Mouse (Mus musculus): ENCODE results near the gene Cmss1.

Gene Cmss1

DNA sequence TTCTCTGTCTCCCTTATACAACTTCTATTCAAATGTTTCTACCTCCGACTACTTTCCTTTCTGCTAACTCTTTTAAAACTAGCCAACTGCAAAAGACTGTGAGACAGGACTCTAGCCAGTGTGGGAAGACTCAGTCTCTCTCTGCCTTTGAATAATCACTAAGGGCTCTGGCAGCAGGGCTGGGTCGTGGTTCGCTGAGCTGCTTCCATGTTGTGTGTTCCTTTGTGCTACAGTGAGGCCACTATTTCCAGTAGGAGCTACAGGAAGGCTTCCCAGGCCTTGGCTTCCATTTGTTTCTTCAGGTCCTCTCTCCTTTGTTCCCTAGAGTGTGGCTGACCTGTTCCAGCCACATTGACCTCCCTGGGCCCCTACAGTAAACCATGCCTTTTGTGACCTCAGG is 260.4 kb downstream of the Cmss1 start:
- ATAC-seq (ENCODE audit: low TSS enrichment), result no peak

DNA sequence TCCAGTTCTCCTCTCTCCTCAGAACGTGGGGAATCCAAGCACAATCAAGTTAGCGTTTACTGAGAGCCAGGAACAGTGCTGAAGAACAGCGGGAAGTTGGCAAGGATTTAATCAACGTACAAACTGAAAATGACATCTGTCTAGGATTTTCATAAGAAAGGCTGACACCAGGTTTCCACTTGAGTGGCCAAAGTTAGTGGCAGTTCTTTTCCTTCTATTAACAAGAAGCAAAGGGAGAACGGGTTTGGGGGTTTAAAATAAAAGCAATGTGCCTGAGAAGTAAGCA is 266.1 kb downstream of the Cmss1 start:
- ATAC-seq (ENCODE audit: low TSS enrichment), result no peak

DNA sequence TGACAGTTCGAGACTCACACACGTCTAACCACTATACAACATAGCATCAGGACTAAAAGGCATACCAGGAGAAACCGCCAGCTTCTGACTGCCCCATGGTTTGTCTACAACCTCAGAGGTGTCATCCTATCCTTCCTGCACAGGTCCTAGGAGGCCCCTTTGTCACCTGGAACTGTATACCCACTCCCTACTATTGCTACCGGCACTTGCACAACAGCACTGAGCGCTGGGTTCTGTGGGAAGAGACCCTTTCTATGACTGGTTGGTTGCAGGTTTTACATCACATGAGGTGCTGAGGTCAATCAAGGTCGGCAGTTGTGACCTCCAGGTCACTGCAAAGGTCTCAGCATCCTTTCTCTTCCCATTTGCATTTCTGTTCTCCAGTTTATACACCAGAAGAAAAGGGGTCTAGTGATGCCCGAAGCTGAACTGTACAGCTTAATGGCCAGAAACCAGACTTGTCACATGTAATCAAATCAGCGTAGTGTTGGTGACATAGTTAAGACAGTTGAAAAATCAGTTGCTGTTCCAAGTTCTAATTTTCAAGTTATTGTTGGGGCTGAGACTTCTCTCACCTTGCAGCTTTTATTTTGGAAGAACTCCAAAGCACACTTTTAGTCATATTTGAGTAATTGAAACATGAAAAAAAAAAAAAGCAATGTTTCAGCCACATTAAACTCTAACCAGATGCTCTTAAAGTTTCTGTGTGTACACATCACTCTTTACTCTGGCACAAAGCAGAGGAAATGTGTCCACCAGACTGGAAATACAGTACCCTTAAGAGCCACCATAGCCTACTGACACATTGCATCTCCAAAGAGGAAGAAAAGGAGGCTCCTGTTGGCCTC is 266.7 kb downstream of the Cmss1 start:
- ATAC-seq (ENCODE audit: low TSS enrichment), result no peak

DNA sequence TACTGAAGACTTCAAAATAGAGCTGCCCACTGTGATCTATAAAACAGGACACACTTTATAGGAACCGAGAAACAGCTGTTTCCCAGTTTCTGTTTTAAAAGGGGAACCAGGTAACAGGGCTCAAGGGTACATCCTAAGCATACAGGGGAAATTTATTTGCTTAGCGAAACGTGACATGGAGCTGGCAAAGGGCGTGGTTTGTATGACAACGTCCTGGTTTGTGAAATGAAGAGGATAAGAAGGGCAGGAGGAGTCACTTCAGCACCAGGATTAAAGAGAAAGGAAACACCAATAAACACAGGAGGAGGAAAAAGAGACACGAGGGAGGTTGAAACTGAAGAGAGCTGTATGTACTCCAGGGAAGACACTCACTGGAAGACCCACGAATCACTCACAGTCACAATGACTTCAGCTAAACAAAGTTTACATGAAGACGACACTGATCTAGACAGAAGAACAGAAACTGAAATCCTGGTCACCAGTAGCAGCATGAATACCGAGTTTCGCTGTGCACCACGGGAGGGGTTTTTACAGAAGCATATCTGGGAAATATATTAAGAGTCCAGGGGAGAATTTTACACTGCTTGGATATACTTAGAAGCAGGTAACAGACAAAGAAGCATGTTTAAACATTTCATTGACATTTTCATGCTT is 269.8 kb downstream of the Cmss1 start:
- no peak for ATAC-seq (ENCODE audit: low TSS enrichment)

DNA sequence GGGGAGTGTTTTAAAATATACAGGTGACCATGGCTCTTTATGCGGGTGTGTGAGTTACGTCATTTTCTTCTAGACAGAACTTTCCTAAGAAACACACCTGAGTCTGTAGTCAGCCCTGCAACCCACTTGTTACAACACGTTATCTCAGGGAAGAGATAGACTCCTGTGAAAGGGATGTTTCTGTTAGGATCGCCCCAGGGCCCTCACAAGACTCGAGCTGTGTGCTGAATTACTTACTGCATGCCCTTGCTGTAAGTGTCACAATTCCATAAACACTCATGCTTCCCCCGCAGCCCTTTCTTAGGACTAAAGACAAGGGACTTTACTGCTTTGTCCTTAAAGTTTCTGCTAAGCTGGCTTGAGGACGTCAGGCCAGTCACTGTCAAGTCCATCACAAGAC is 274.4 kb downstream of the Cmss1 start:
- no peak for ATAC-seq (ENCODE audit: low TSS enrichment)

DNA sequence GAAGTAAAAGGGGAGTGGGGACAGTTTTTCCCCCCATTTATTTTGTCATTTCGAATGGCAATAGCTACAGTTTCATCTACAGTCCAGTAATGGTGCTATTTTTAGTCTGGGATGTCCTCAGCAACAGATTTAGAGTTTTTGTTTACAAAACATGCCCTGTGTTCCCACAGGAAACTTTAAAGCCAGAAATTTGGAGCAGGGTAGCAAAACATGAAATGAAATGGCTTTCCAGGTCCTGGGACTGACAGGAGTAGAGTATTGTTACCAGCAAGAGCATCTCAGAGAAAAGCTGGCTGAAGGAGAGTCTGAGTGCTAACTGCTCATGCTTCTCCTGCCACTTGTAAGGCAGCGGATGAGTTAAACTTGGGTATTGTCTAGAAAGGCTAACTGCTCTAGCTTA is 276.6 kb downstream of the Cmss1 start:
- no peak for ATAC-seq (ENCODE audit: low TSS enrichment)

DNA sequence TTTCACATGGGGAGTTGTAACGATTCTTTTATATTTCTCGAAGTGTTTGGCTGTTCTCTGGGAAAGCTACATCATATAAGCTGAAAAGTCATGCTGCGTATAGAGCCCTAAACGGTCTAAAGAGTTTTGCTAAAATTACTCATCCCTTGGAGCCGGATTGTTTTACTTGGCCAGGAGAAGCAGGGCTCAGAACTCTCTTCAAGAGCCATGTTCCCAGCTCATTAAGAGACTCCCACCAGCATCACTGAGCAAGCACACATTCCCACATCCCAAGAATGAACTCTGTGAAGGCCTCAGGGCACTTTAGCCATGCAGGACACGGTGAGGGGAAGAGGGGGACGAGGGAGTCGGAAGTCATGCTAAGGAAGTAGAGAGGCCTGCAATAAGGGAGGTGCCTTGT is 277.6 kb downstream of the Cmss1 start:
- no peak for ATAC-seq (ENCODE audit: low TSS enrichment)

DNA sequence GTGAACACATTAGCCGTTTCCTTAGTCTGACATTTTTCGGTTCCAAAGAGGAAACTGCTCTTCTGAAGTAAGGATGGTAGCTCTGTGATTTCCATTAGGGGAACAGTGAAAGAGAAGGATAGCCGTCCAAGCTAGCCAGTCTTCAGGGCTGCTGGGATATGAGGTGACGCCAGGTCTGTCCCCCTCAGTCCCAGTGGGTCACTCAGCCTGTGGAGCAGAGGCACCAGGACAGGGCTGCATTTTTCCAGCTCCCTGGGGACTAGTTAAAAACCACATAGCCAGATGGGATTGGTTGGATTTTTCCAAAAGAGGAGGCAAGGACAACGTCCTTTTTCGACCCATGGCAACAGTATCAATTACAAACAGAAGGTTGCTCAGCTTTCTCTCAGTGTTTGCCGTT is 279.7 kb downstream of the Cmss1 start:
- no peak for ATAC-seq (ENCODE audit: low TSS enrichment)

DNA sequence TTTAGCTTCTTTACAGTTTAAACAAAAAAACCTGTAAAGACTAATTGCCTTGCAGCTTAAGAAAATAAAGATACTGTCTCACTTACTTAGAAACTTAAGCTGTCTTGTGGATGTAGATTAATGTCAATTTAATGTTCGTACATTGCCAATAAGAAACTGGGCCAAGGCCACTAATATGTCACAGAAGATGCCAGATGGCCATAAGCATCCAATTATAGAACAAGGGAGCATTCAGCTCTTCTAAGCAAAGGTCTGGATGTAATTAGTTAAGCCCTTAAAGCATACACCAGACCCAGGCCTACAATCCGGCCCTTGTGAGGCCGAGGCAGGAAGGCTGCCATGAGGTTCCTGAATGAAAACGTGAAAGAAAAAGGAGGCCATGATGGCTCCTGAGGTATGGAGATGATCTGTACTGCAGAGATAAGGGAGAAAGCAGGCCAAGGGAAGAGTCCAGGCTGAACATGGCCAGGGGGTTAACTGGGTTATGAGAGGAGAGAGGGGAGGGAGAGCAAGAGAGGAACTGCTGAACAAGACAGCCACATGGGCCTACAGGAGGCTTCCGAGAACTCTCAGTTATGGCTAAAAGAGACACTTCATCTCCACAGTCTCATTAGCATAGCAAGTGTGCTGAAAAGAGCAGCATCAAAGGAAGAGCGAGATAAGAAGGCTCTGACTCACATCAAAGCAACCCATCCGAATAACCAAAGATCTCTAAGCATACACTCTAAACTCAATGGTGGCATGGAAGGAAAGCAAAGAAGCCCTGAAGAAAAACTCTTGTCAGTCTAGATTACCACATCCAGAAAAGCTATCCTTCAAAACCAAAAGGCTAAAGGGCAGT is 287.2 kb downstream of the Cmss1 start:
- peak; percentile 41; the same call in 1 of the 2 replicates for ATAC-seq (ENCODE audit: low TSS enrichment)

DNA sequence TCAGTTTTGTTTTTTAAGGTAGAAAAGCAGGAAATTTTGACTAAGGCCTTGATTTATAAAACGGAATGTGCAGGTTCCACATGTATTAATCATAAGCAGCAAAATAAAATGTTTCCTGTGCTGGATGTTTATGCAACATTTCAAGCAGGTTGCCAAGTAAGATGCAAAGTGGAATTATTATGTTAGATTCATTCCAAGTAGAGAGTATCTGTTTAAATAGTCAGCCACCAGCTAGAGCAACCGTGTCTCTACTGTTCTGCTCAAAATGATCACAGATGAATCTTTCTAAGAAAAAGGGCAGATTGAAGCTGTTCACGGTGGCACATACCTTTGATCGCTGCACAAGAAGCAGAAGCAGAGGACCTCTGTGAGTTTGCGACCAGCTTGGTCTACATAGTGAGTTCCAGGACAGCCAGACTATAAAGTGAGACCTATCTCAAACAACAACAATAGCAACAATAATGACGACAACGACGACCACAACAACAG is 288.0 kb downstream of the Cmss1 start:
- ATAC-seq (ENCODE audit: low TSS enrichment), result peak; percentile 19; the same call in 1 of the 2 replicates

DNA sequence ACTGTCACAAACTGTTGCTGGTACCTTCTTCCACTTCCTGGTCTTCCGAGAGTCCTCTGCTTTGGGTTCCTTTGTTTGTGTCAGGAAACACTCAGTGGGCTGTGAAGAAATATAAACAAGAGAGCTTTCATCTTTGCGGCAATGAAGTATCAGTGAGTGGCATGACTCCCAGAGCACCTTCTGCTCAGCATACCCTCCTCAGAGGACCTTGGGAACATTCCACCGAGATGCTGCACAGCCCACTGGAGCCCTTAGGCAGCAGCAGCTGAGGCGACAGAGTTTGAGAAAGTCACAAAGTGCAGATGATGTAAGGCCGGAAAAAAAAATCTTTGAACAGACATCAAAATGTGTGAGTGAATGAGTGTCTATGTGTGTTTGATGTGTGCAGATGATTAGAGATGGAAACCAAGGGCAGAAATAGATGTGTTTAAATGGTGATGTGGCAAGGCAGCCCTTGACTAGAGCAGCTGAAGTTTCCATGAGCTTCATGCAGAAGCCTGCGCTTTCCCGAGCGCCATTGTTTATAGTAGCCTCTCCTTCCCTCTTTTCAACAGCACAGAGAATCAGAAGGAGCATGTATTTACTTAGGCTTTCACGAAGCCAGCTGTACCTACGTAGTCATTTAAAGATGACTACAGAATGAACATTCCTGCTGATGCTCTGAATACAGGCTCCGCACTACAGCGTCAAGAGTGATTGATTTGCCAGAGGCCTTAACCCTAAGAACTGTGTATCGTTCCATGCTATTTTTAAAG is 288.6 kb downstream of the Cmss1 start:
- ATAC-seq (ENCODE audit: low TSS enrichment), result no peak; the same call in 1 of the 2 replicates

DNA sequence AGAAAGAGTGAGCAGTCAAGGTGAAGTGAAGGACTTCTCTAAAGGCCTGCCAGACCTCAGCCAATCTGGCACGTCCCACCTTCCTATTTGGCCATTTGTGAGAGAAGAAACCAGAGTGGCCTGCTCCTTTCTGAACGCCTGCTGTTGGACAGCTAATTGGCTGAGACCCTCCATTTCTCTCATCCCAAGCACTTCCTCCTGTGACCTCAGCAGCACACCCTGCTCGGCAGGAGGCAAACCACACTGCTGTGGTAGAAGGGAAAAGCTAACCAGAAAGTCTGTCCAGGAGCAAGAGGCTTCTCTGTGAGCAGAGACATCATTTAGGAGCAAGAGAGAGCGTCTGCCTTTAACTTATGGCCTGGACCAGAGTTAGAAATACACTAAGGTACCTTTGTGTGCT is 289.5 kb downstream of the Cmss1 start:
- ATAC-seq (ENCODE audit: low TSS enrichment), result no peak

DNA sequence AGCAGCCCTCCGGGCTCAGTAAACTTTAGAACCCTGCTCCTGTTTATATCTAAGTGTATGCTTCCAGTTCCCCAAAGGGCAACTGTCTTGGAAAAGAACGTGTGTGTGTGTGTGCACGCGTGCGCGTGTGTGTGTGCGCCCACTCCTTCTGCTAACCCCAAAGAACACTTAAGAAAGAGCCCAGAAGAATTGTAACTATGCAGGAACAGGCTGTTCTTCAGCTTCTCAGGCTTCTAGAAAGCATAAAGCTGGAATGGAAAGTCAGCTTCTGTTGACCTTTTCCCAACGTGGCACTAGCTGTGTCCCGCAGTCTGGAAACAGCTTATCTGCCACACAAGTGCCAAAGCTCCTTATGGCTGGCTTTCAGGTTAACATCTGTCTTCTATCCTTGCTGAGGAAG is 291.6 kb downstream of the Cmss1 start:
- no peak for ATAC-seq (ENCODE audit: low TSS enrichment)

DNA sequence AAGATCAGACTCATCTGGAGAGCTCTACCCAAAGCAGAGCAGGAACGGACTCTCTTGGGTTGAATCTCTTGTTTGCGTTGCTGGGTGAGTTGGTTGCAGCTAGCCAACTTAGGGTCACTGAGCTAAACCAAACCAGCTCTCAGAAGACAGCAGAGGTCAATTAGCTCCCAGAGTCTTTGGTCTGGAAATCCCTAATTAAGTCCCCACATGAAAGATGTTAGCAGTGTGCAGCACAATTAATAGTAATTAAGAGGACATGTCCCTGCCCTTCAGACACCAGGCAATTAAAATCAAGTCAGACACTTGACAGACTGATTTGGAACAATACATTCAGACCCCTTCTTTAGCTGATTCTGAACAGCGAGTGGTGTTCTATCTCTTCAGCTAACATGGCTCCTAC is 292.4 kb downstream of the Cmss1 start:
- ATAC-seq (ENCODE audit: low TSS enrichment), result no peak

DNA sequence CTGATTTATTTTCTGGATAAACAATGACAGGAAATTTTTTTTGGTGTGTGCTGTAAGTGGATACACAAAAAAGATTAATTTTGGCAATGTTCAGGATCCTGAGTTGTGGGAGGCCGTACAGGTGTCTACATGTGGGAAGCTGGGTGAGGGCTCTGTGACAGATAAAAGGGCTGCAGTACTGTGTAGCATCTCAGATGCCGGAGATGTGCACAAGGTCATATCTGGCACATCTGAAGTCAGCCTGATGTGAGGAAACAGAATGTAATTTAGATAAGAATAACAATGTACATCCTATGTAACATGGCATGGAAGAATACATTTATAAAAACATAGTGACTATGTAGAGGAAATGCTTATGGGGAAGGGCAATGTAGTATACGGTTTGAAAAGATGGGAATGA is 293.2 kb downstream of the Cmss1 start:
- no peak for ATAC-seq (ENCODE audit: low TSS enrichment)

DNA sequence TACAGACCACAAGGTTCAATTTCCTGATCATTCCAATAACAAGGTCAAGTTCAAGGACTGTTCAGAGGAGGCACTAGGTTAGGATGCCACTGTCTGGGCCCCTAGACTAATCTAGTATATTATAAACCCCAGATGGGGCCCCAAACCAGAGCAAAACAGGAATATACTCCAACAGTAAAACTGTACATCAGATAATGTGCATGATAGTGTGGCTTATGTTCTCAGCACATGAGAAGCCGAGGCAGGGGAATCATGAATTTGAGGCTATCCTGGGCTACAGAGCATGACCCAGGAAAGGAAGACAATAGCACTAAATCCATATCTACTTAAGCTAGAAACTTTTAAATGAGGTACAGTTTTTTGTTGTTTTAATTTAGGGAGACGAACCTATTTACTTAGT is 294.5 kb downstream of the Cmss1 start:
- no peak for ATAC-seq (ENCODE audit: low TSS enrichment)

DNA sequence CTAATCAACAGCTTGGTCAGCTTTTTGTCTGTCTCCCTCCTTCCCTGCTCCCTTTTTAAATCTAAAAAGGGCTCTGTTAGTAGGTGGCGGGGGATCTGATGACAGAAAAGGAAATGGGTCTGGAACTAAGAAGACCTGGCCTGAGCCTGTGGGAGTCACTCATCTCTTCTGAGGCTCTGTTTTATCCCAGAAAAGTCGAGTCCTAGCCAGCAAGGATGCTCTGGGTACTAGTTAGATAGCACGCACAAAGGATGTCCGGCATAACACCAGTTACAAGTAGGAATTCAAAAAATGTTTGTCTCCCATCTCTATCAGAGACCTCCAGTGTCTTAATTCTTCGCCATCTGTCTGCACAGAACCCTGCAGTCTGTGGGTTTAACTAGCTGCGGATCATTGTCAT is 301.2 kb downstream of the Cmss1 start:
- peak; percentile 56; the same call in 1 of the 2 replicates for ATAC-seq (ENCODE audit: low TSS enrichment)

DNA sequence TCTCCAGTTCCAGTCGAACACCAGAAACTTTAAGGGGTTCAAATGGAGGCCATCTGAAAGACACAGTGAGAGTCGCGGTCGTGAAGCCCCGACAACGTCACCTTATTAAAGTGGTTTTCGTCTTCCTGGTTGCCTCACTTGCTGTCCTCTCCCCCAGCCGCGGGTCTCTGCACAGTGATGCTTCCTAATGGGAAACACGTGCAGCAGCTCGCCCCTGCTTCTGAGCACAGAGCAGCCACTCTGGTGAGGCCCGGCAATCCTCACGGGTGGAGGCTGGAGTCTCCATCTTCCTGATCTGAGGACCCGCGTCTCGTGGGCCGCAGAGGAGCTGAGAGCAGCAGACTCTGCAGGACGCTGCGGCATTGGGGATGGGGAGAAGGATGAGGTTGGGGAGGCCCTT is 302.9 kb downstream of the Cmss1 start:
- ATAC-seq (ENCODE audit: low TSS enrichment), result no peak

DNA sequence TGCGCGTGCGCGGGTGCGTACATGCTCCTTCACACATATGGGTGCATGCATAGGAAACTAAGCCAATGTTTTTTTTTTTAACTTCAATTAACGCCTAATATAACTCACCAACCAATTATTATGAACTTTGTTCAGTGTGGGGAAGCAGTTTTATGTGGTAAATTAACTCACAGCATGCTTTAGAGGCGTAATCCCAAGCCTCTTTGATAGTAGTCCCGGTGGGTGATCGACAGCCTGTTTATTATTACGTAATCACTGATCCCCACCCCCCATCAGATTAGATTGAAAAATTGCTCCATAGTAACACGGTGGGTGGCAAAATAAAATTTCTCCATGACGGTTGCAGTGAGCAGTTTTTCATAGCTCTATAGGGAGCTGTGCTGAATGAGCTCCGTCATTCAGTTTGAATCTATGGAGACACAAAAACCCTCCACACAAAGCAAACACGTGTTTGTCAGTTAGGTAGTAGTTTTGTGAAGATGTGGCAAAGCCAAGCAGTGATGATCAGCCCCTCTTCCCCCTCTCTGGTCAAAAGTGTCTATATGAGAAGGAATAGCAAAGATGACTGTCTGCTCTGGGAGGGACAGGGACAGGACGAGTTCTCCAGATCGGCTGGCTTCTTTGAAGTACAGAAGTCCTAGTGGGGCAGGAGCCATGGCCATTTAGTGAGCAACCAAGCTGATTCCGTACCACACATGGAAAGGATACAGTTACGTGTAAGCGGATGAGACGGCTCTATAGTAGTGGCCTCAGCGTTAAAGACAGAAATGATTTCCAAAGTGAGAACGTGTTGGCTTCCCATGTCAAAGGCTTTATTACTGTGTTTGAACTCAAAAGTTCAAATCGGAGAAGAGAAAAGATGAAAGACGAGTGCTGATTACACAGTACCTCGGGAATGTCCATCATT is 303.6 kb downstream of the Cmss1 start:
- no peak for ATAC-seq (ENCODE audit: low TSS enrichment)

DNA sequence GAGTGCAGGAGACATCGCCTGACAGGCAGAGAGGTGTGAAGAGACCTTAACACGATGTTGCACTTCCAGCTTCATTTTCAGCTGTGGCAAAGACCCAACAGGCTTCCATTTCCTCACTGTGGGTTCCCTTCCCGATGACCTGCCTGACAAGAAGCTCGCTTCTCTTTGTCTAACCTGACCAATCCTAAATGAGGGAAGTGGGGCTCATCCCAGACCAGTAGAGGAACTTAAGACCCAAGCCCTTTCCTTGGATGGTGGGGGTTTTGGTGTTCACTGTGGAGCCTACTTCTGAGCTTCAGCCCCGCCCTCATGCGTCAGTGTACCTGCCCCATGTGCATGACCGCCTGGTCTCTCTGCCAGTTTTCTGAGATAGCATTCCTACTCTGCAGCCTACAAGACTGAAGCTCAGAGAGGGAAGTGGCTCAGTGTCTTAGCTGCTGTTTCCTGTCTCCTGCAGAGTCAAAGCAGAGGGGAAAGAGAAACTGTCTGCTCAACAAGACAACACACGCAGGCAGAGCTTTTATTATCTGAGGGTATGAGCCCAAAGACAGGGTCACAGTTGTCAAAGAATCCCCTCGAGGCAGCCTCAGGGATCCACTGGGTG is 305.1 kb downstream of the Cmss1 start:
- 0 out of 2 replicates have a peak, but pooled peaks have one; percentile 44 for ATAC-seq (ENCODE audit: low TSS enrichment)

All from frontal cortex, adult (tissue).